Mouse (Mus musculus) midbrain, embryonic 13.5 days (tissue): ENCODE measurements around the gene Acsl4. TPM values are rescaled to one million over a fixed set of nuclear protein-coding genes. Genes with fewer than 3 reads are reported as not detected.

Source experiments
- ATAC-seq: fragments of 200-750 bp; cut with Nextera tagmentation; 2 replicates; pipeline ENCODE4 v1.8.0; 2017; ENCODE audit warnings: mild to moderate bottlenecking, moderate TSS enrichment, moderate library complexity
- H3K27ac ChIP-seq: fragments of 300-500 bp; sonication (generic); 2 replicates; pipeline ENCODE4 v1.5.1; 2015; ENCODE audit warnings: inconsistent platforms, mild to moderate bottlenecking, moderate library complexity
- H3K27me3 ChIP-seq: fragments of 300-500 bp; sonication (generic); 2 replicates; pipeline ENCODE4 v1.6.1; 2015; ENCODE audit warnings: mild to moderate bottlenecking, inconsistent platforms
- H3K36me3 ChIP-seq: fragments of 300-500 bp; sonication (generic); 2 replicates; pipeline ENCODE4 v1.6.1; 2015; ENCODE audit warnings: mild to moderate bottlenecking, inconsistent platforms
- H3K4me1 ChIP-seq: fragments of 300-500 bp; sonication (generic); replicated peaks from 2 replicates; pipeline ENCODE4 v1.6.1; 2015; ENCODE audit warnings: inconsistent platforms
- H3K4me2 ChIP-seq: fragments of 300-500 bp; sonication (generic); replicated peaks from 2 replicates; pipeline ENCODE4 v1.6.1; 2015; ENCODE audit warnings: moderate library complexity, mild to moderate bottlenecking, inconsistent platforms
- H3K4me3 ChIP-seq: fragments of 300-500 bp; sonication (generic); replicated peaks from 2 replicates; pipeline ENCODE4 v1.5.1; 2015; ENCODE audit warnings: mild to moderate bottlenecking, inconsistent platforms
- H3K9ac ChIP-seq: fragments of 300-500 bp; sonication (generic); replicated peaks from 2 replicates; pipeline ENCODE4 v1.6.1; 2015; ENCODE audit warnings: mild to moderate bottlenecking, inconsistent platforms
- H3K9me3 ChIP-seq: fragments of 300-500 bp; sonication (generic); 2 replicates; pipeline ENCODE4 v1.6.1; 2016; ENCODE audit warnings: mild to moderate bottlenecking, inconsistent platforms
- WGBS: fragments of 180-500 bp; shearing (Covaris S2); methylation state at CpG from one replicate; pipeline ENCODE4 v1.1.7; 2015; 5-methylcytosine and 5-hydroxymethylcytosine counted together
- polyA plus RNA-seq: library from polyadenylated mRNA; unstranded; fragments of >200 nt; fragmentation: Nextera tagmentation; extraction: Ambion mirVana; gene quantifications from 2 replicates; pipeline ENCODE4 v1.2.1, GENCODE M21; 2015

Gene Acsl4
- polyA plus RNA-seq, 1 experiment from 2014 or later, result 15.3 TPM

GRCm38 (mm10) chrX:142388141-142388540 is 2.2 kb downstream of the Acsl4 start:
- peaks cover 3% of the 10 kb centered on the region; the same call in 1 of the 2 replicates for H3K4me1 ChIP-seq
- H3K4me2 ChIP-seq, result no peak overlapping the region
- WGBS, result 79% methylated on average over 6 of the region's 6 CpGs
- H3K36me3 ChIP-seq, result no peaks in the 10 kb centered on the region
- ATAC-seq, result no peak
- H3K9me3 ChIP-seq, result no peaks in the 10 kb centered on the region
- H3K9ac ChIP-seq, result no peak overlapping the region
- peaks cover 13% of the 10 kb centered on the region; the same call in 1 of the 2 replicates for H3K27me3 ChIP-seq
- no peak overlapping the region for H3K27ac ChIP-seq
- no peak overlapping the region for H3K4me3 ChIP-seq

GRCm38 (mm10) chrX:142387634-142388033 is 2.7 kb downstream of the Acsl4 start:
- Histone ChIP-seq H3K27me3 (peaks cover 13% of the 10 kb centered on the region; the same call in 1 of the 2 replicates), H3K36me3 (no peaks in the 10 kb centered on the region), H3K27ac (no peak overlapping the region), H3K4me2 (no peak overlapping the region), H3K9me3 (no peaks in the 10 kb centered on the region), H3K4me3 (no peak overlapping the region), H3K4me1 (peaks cover 3% of the 10 kb centered on the region; the same call in 1 of the 2 replicates), H3K9ac (no peak overlapping the region)
- WGBS, result 76% methylated on average over 1 of the region's 1 CpGs
- no peak for ATAC-seq

- Histone ChIP-seq H3K9me3 (no peaks in the 10 kb centered on the region), H3K4me2 (no peak overlapping the region), H3K4me3 (no peak overlapping the region), H3K27ac (no peak overlapping the region), H3K27me3 (peaks cover 8% of the 10 kb centered on the region; the same call in 1 of the 2 replicates), H3K4me1 (peaks cover 3% of the 10 kb centered on the region; the same call in 1 of the 2 replicates), H3K9ac (no peak overlapping the region), H3K36me3 (no peaks in the 10 kb centered on the region)
- WGBS, result 89% methylated on average over 3 of the region's 3 CpGs
- ATAC-seq, result no peak
Measured at GRCm38 (mm10) chrX:142384918-142385317, 5.4 kb downstream of the Acsl4 start.

- H3K4me3 ChIP-seq, result no peak overlapping the region
Measured at GRCm38 (mm10) chrX:142379894-142380293, 10.4 kb downstream of the Acsl4 start.

GRCm38 (mm10) chrX:142378048-142378447 is 12.3 kb downstream of the Acsl4 start:
- Histone ChIP-seq H3K36me3 (no peaks in the 10 kb centered on the region), H3K9me3 (no peaks in the 10 kb centered on the region), H3K27me3 (0 out of 2 replicates have a peak, but pooled peaks cover 5% of the 10 kb centered on the region), H3K27ac (no peak overlapping the region), H3K4me2 (no peak overlapping the region), H3K4me1 (no peaks in the 10 kb centered on the region), H3K9ac (no peak overlapping the region), H3K4me3 (no peak overlapping the region)
- WGBS, result 81% methylated on average over 6 of the region's 6 CpGs
- ATAC-seq, result no peak

More at GRCm38 (mm10) chrX:142379894-142380293, 10.4 kb downstream of the Acsl4 start:
- no peaks in the 10 kb centered on the region for H3K4me1 ChIP-seq
- H3K27ac ChIP-seq, result no peak overlapping the region
- H3K36me3 ChIP-seq, result no peaks in the 10 kb centered on the region
- H3K4me2 ChIP-seq, result no peak overlapping the region
- ATAC-seq, result no peak
- H3K9me3 ChIP-seq, result no peaks in the 10 kb centered on the region
- H3K9ac ChIP-seq, result no peak overlapping the region
- WGBS, result 78% methylated on average over 6 of the region's 6 CpGs
- H3K27me3 ChIP-seq, result 0 out of 2 replicates have a peak, but pooled peaks cover 5% of the 10 kb centered on the region

GRCm38 (mm10) chrX:142377358-142377757 is 13.0 kb downstream of the Acsl4 start:
- Histone ChIP-seq H3K36me3 (no peaks in the 10 kb centered on the region), H3K9me3 (no peaks in the 10 kb centered on the region), H3K9ac (no peak overlapping the region), H3K27ac (no peak overlapping the region), H3K4me2 (no peak overlapping the region), H3K4me3 (no peak overlapping the region), H3K27me3 (0 out of 2 replicates have a peak, but pooled peaks cover 5% of the 10 kb centered on the region), H3K4me1 (no peaks in the 10 kb centered on the region)
- no peak for ATAC-seq
- 80% methylated on average over 3 of the region's 3 CpGs for WGBS

- H3K4me3 ChIP-seq, result no peak overlapping the region
- no peaks in the 10 kb centered on the region for H3K4me1 ChIP-seq
- H3K4me2 ChIP-seq, result no peak overlapping the region
- peaks cover 5% of the 10 kb centered on the region; the same call in 1 of the 2 replicates for H3K27me3 ChIP-seq
- no peak for ATAC-seq
- no peaks in the 10 kb centered on the region for H3K9me3 ChIP-seq
- WGBS, result 85% methylated on average over 3 of the region's 3 CpGs
- H3K9ac ChIP-seq, result no peak overlapping the region
- no peaks in the 10 kb centered on the region for H3K36me3 ChIP-seq
- no peak overlapping the region for H3K27ac ChIP-seq
Measured at GRCm38 (mm10) chrX:142376747-142377146, 13.6 kb downstream of the Acsl4 start.

- 92% methylated on average over 4 of the region's 4 CpGs for WGBS
- no peak for ATAC-seq
- no peaks in the 10 kb centered on the region for H3K9me3 ChIP-seq
- H3K9ac ChIP-seq, result no peak overlapping the region
- no peaks in the 10 kb centered on the region for H3K4me1 ChIP-seq
- H3K4me2 ChIP-seq, result no peak overlapping the region
- H3K36me3 ChIP-seq, result no peaks in the 10 kb centered on the region
- no peak overlapping the region for H3K27ac ChIP-seq
- H3K4me3 ChIP-seq, result no peak overlapping the region
- peaks cover 2% of the 10 kb centered on the region; the same call in 1 of the 2 replicates for H3K27me3 ChIP-seq
Measured at GRCm38 (mm10) chrX:142375519-142375918, 14.8 kb downstream of the Acsl4 start.

- no peaks in the 10 kb centered on the region for H3K4me1 ChIP-seq
- H3K9me3 ChIP-seq, result no peaks in the 10 kb centered on the region
- 31% methylated on average over 3 of the region's 3 CpGs for WGBS
Measured at GRCm38 (mm10) chrX:142372393-142372792, 17.9 kb downstream of the Acsl4 start.

GRCm38 (mm10) chrX:142369935-142370334 is 20.4 kb downstream of the Acsl4 start:
- WGBS, result 79% methylated on average over 7 of the region's 7 CpGs
- H3K4me1 ChIP-seq, result no peaks in the 10 kb centered on the region
- no peak overlapping the region for H3K4me3 ChIP-seq
- no peaks in the 10 kb centered on the region for H3K9me3 ChIP-seq
- no peak overlapping the region for H3K27ac ChIP-seq
- no peak overlapping the region for H3K9ac ChIP-seq
- ATAC-seq, result no peak
- H3K27me3 ChIP-seq, result no peaks in the 10 kb centered on the region; the same call in 1 of the 2 replicates
- H3K36me3 ChIP-seq, result no peaks in the 10 kb centered on the region
- H3K4me2 ChIP-seq, result no peak overlapping the region

More at GRCm38 (mm10) chrX:142372393-142372792, 17.9 kb downstream of the Acsl4 start:
- no peak overlapping the region for H3K27ac ChIP-seq
- peaks cover 2% of the 10 kb centered on the region; the same call in 1 of the 2 replicates for H3K27me3 ChIP-seq
- H3K36me3 ChIP-seq, result no peaks in the 10 kb centered on the region
- H3K4me3 ChIP-seq, result no peak overlapping the region
- no peak overlapping the region for H3K9ac ChIP-seq
- ATAC-seq, result no peak
- H3K4me2 ChIP-seq, result no peak overlapping the region

GRCm38 (mm10) chrX:142363882-142364281 is 26.5 kb downstream of the Acsl4 start:
- Histone ChIP-seq H3K4me2 (no peak overlapping the region), H3K9me3 (no peaks in the 10 kb centered on the region), H3K36me3 (no peaks in the 10 kb centered on the region), H3K9ac (no peak overlapping the region), H3K27me3 (no peaks in the 10 kb centered on the region; the same call in 1 of the 2 replicates), H3K27ac (no peak overlapping the region), H3K4me3 (no peak overlapping the region), H3K4me1 (no peaks in the 10 kb centered on the region)
- WGBS, result 92% methylated on average over 1 of the region's 1 CpGs
- ATAC-seq, result no peak

GRCm38 (mm10) chrX:142359031-142359430 is 31.3 kb downstream of the Acsl4 start:
- 86% methylated on average over 7 of the region's 7 CpGs for WGBS
- no peak overlapping the region for H3K9ac ChIP-seq
- H3K27me3 ChIP-seq, result no peaks in the 10 kb centered on the region; the same call in 1 of the 2 replicates
- no peaks in the 10 kb centered on the region for H3K4me1 ChIP-seq
- no peaks in the 10 kb centered on the region for H3K36me3 ChIP-seq
- H3K27ac ChIP-seq, result no peak overlapping the region
- H3K4me2 ChIP-seq, result no peak overlapping the region
- no peak for ATAC-seq
- H3K4me3 ChIP-seq, result no peak overlapping the region
- H3K9me3 ChIP-seq, result no peaks in the 10 kb centered on the region

GRCm38 (mm10) chrX:142358427-142358826 is 31.9 kb downstream of the Acsl4 start:
- no peaks in the 10 kb centered on the region for H3K4me1 ChIP-seq
- H3K4me2 ChIP-seq, result no peak overlapping the region
- no peaks in the 10 kb centered on the region; the same call in 1 of the 2 replicates for H3K27me3 ChIP-seq
- H3K4me3 ChIP-seq, result no peak overlapping the region
- ATAC-seq, result no peak
- no peak overlapping the region for H3K9ac ChIP-seq
- H3K27ac ChIP-seq, result no peak overlapping the region
- 79% methylated on average over 5 of the region's 5 CpGs for WGBS
- H3K9me3 ChIP-seq, result no peaks in the 10 kb centered on the region
- H3K36me3 ChIP-seq, result no peaks in the 10 kb centered on the region
